Mouse (Mus musculus) bone marrow macrophage, adult 2 months (primary cell): ENCODE results near the gene Tmem89.

Experiments
- CTCF ChIP-seq: IDR thresholded peaks from 2 replicates; pipeline ENCODE4 v1.5.1; 2012; ENCODE audit warnings: low read depth, mild to moderate bottlenecking, low read length, moderate library complexity
- POLR2A ChIP-seq: IDR thresholded peaks from 2 replicates; pipeline ENCODE4 v1.6.1; 2012; ENCODE audit warnings: mild to moderate bottlenecking, low read depth, low read length, borderline replicate concordance

DNA sequence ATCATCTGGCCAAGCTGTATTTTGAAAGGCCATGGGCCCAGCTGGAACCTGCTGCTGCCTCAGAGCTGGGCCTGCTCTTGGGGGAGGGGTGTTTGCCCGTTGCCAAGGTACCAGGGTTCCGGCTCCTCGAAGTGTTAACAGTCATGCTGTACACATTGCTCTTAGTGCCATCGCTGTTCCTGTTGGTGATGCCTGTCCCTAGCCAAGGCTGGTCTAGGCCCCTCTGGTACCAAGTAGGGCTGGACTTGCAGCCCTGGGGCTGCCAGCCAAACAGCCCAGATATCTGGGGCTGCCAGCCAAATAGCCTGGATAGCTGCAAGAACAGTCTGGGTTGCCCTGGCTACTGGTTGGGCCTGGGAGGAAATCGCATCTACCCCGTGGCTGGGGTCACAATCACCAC lies at the start of gene Tmem89:
- TF ChIP-seq CTCF (no peak), POLR2A (no peak)
